Mouse (Mus musculus) splenic B cell, adult 2 months (primary cell): ENCODE results near the gene Slc1a5.

Experiments used
- DNase-seq: peaks from one replicate; pipeline ENCODE4 v3.0.0-alpha.2; 2011; ENCODE audit warnings: low read depth, low spot score
- H3K27me3 ChIP-seq: 2 replicates; pipeline ENCODE4 v1.6.1; 2012; ENCODE audit warnings: mild to moderate bottlenecking, low read length, moderate library complexity, mixed read lengths; ENCODE audit not compliant: control insufficient read depth, poor library complexity, insufficient read depth, severe bottlenecking
- H3K36me3 ChIP-seq: 2 replicates; pipeline ENCODE4 v1.6.1; 2012; ENCODE audit warnings: mild to moderate bottlenecking, low read length, moderate library complexity, mixed read lengths; ENCODE audit not compliant: control insufficient read depth, poor library complexity, insufficient read depth, severe bottlenecking

Gene Slc1a5

DNA sequence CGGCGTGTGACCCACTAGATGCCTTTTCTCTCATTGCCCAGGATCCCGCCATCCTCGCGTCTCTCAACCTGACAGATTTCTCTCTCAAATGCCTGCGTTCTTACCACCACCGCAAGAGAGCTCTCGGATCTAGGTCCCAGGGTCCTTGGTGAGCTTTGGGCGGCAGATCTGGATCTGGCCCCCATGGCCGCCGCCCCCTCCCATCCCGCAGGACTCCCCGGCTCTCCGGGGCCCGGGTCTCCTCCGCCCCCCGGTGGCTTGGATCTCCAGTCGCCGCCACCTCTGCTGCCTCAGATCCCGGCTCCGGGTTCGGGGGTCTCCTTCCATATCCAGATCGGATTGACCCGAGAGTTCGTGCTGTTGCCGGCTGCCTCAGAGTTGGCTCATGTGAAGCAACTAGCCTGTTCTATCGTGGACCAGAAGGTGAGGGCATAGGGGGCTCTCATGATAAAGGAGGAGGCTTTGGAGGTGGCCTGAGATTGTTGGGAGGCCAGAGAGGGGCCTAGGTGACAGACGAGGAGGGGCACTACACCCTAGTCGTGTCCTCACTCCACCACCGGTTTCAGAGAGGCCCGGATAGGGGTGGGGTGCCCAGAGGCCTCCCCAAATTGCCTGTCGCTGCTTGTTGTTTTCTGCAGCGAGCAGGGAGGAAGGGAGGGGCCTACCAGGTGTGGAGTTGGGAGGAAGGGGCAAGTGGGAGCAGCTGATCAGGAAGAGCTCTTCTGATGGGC lies 62.5 kb downstream of the Slc1a5 start:
- peaks cover 7% of the 10 kb centered on the region for H3K36me3 ChIP-seq
- DNase-seq, result no peak
- H3K27me3 ChIP-seq, result no peaks in the 10 kb centered on the region

DNA sequence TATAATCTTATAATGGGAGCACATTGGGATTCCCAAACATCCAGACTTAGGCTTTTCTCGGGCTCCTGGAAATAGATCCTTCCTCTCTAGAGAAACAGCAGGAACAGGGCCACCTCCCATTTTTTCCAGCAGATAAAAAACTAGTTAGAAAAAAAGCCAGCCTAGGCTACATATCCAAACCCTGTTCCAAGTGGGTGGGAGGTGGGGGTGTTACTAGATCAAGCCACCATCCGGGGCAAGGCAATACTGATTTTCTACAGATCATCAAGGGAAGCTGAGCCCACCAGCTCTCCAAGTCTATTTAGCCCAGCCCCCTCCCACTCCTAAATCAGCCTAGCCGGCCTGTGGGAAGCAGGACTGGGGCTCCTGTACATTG lies 63.5 kb downstream of the Slc1a5 start:
- no peak for DNase-seq
- H3K27me3 ChIP-seq, result no peaks in the 10 kb centered on the region
- H3K36me3 ChIP-seq, result peaks cover 17% of the 10 kb centered on the region

DNA sequence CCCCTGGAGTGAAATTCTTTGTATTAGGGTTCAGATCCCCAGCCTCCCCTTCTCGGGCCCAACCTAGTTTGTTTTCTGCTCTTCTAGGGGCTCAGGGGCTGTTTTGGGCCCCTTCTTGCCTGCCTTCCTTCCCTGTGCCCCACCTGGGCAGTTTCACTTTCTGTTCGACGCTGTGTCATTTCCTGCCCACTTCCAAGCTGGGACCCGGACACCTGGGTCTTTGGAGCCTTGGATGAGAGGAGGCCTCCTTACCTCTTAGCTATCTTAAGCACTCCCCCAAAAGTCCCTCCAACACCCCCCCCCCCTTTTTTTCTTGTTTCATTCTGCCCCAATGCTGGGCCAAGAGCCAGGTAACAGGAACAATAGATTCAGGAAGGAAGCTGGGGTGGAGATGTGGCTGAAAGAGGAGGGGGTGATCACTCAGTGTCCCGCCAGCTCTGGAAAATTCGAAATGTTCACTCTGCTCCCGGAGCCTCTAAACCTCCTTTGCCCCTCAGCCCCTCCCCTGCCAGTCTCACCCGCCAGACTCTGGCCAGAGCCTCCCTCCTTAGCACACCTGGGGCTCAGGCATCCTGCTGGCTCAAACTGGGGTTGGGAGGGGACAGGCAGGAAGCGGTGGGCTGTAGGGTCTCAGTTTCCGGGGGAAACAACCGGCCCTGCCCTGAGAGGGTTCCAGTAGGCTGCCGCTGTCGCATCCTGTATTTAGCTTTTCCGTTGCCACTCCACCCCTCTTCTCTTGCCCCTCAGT lies 64.1 kb downstream of the Slc1a5 start:
- DNase-seq, result peak; percentile 62
- Histone ChIP-seq H3K36me3 (peaks cover 20% of the 10 kb centered on the region), H3K27me3 (no peaks in the 10 kb centered on the region)

DNA sequence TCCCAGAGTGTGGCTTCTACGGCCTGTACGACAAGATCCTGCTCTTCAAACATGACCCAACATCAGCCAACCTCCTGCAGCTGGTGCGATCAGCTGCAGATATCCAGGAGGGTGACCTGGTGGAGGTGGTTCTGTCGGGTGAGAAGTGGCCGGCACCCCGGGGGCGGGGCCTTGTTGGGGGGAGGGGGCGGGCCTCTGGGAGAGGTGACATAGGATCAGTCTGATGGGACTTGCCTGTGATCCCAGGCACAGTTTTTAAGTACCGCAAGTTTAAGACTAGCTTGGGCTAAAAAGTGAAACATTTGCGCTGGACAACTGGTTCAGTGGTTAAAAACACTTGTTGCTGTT lies 64.7 kb downstream of the Slc1a5 start:
- Histone ChIP-seq H3K36me3 (peaks cover 24% of the 10 kb centered on the region), H3K27me3 (no peaks in the 10 kb centered on the region)
- no peak for DNase-seq

DNA sequence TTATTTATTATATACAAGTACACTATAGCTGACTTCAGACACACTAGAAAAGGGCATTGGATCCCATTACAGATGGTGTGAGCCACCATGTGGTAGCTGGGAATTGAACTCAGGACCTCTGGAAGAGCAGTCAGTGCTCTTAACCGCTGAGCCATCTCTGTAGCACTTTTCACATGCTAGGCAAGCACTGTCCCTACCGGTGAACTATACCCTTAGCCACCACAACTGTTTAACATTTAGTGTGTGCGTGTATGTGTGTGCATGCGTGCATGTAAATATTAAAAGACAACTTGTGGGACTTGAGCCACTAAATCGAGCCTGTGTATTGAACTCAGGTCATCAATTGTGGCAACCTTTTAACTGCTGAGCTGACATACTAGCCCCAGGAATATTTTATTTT lies 65.6 kb downstream of the Slc1a5 start:
- Histone ChIP-seq H3K27me3 (no peaks in the 10 kb centered on the region), H3K36me3 (peaks cover 24% of the 10 kb centered on the region)
- no peak for DNase-seq

DNA sequence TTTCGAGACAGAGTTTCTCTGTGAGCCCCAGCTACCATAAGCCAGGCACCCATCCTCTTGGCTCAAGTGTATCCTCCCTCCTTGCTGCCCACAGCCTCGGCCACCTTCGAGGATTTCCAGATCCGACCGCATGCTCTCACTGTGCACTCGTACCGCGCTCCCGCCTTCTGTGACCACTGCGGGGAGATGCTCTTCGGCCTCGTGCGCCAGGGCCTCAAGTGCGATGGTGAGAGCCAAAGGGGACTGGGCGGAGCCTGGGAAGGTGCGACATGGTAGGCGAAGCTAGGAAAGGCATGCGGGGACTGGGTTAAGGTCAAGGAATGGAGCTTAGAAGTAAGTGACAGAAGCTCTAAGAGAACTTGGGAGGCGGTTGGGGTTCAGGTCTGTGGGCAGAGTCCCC lies 66.4 kb downstream of the Slc1a5 start:
- no peaks in the 10 kb centered on the region for H3K27me3 ChIP-seq
- DNase-seq, result no peak
- peaks cover 29% of the 10 kb centered on the region for H3K36me3 ChIP-seq
